Mouse (Mus musculus) B cell, adult (primary cell): ENCODE data around the gene Gm26965. TPM values are rescaled to one million over a fixed set of nuclear protein-coding genes. Genes with fewer than 3 reads are reported as not detected.

Experiments
- total RNA-seq: library from RNA; stranded (reverse); gene quantifications from 4 replicates; pipeline ENCODE4 v1.2.4, GENCODE M21; 2023; ENCODE audit not compliant: inconsistent age

Gm26965 gene
- 0.78 to 1.1 TPM in 2 of 4 replicates, not detected in the others for total RNA-seq

DNA sequence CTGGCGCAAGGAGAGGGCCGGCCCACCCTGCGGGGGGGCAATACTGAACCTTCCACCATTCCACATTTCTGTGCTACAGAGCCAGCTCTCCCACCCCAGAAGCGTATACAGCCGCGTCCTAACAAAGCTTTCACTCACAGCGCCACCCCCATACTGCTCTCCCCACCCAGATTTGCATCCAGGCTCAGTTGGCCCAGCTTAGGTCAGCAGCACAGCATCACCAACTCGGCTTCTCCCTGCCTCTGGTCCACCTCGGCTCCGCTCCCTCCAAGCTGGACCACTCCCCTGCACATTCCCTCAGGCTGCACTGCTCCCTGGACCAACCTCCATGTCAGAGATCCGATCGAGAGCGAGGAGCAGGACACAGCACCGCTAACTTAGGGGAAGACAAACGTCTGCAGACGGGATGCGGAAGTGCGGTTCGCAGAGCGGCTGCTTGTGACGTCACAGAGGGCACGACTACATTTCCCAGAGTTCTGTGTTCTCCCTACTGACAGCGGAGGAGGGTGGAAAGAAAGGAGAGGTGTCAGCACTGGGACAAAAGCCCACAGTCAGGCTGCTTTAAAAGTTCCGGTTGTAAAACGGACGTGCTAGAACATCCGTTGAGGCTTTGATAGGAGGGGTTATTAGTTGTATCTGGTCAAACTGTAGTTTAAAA, at the start of gene Gm26965, which contains the start of gene Zfp87:
Gene Gm26965 (minus strand): TSS at position 399 of the 658 bp plus-strand sequence.
Gene Zfp87 (minus strand): TSS at position 425 of the 658 bp plus-strand sequence.

DNA sequence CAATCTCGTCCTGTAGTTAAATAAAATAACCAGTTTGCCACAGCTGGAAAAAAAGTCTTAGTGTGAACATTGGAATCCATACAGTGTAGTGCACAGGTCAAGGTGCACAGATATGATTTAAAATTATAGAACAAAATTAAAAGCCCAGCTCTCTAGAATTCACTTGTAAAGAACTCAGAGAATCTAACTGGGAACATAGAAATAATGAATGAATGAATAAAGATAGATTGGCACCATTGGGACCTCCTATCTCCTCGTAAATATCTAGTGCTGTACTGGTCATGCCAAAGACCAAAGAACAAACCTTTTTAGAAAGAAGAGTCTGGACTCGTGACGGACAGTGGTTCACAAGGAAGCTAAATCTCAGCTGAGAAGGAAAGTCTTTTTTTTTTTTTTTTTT, 27.8 kb upstream of the Gm26965 start, which contains the start of gene Zfp748:
Gene Zfp748 (minus strand): TSS at position 101 of the 400 bp plus-strand sequence.

DNA sequence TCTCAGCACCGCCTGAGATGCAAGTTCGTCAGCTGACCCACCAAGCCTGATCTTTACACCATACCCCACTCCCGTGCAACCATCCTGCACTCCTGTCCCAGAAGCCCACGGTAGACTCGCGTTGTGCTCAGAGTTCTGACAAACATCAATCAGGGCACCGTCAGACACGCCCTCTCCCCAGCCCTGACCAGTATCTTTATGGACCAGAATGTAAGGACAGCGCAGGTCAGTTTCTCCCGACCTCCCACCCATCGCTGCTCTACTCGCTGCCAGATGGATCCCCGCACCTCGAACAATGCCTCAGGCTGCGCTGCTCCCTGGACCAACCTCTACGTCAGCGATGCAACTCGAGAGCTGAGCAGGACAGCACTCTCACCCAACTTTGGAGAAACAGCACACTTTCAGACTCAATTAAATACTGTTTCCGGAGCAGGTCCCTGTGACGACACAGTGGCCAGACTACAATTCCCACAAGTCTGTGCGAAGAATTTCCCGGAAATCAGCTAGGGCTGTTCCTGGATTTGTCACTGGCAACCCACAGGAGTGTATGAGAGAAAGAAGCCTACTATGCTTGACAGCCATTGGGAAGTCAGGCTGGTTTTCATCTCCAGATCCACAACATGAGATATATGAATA, 25.7 kb downstream of the Gm26965 start, which contains the start of gene Zfp58:
Gene Zfp58 (minus strand): TSS at position 472 of the 636 bp plus-strand sequence.

GRCm38 (mm10) chr13:67483625-67484423, 42.1 kb downstream of the Gm26965 start, which contains the start of gene Zfp874b:
Zfp874b (minus strand) TSS chr13:67484258.

GRCm38 (mm10) chr13:67451172-67452020, 74.6 kb downstream of the Gm26965 start, which contains the start of gene Zfp874a:
Zfp874a (minus strand) TSS chr13:67451624.

Other genes starting within 250 kb of the Gm26965 start
- 2.3 to 3.8 TPM (median 2.9 TPM) in 4 replicates for gene Zfp458, start 247.7 kb downstream of the Gm26965 start, total RNA-seq
- gene Zfp457, start 219.7 kb downstream of the Gm26965 start, total RNA-seq: 2.0 to 3.5 TPM (median 2.8 TPM) in 4 replicates
- 11.3 to 16.0 TPM (median 13.5 TPM) in 4 replicates for gene Zfp595, start 193.6 kb downstream of the Gm26965 start, total RNA-seq
- 2.5 to 6.7 TPM (median 6.6 TPM) in 3 of 4 replicates, not detected in the other for gene Gm28044, start 165.6 kb downstream of the Gm26965 start, total RNA-seq
- 7.8 to 9.4 TPM (median 7.9 TPM) in 4 replicates for gene Zfp953, start 165.5 kb downstream of the Gm26965 start, total RNA-seq
- gene Gm28041, start 150.4 kb downstream of the Gm26965 start, total RNA-seq: 2.2 to 4.9 TPM (median 4.1 TPM) in 4 replicates
- 7.2 to 10.0 TPM (median 9.6 TPM) in 4 replicates for gene Zfp456, start 150.3 kb downstream of the Gm26965 start, total RNA-seq
- 12.8 to 16.8 TPM (median 14.1 TPM) in 4 replicates for gene Zfp429, start 126.3 kb downstream of the Gm26965 start, total RNA-seq
- 1.7 to 2.6 TPM (median 2.5 TPM) in 4 replicates for gene Zfp459, start 104.7 kb downstream of the Gm26965 start, total RNA-seq
- gene Zfp874a, start 74.5 kb downstream of the Gm26965 start, total RNA-seq: 5.8 to 9.0 TPM (median 7.8 TPM) in 4 replicates
- gene Zfp874b, start 41.9 kb downstream of the Gm26965 start, total RNA-seq: 7.0 to 17.0 TPM (median 10.2 TPM) in 4 replicates
- gene Zfp58, start 25.6 kb downstream of the Gm26965 start, total RNA-seq: 9.4 to 11.2 TPM (median 10.4 TPM) in 4 replicates
- 20.7 to 26.4 TPM (median 23.8 TPM) in 4 replicates for gene Zfp87, start within 50 bp of the Gm26965 start, total RNA-seq
- gene Zfp748, start 27.7 kb upstream of the Gm26965 start, total RNA-seq: 8.5 to 9.6 TPM (median 8.9 TPM) in 4 replicates
- 16.4 to 18.3 TPM (median 17.3 TPM) in 4 replicates for gene Zfp729b, start 83.6 kb upstream of the Gm26965 start, total RNA-seq
- gene Gm49345, start 111.6 kb upstream of the Gm26965 start, total RNA-seq: 1.3 to 3.0 TPM (median 2.0 TPM) in 3 of 4 replicates, not detected in the other
- gene Zfp729a, start 111.6 kb upstream of the Gm26965 start, total RNA-seq: 12.9 to 21.6 TPM (median 16.5 TPM) in 4 replicates
- 10.1 to 14.1 TPM (median 12.8 TPM) in 4 replicates for gene Zfp738, start 160.9 kb upstream of the Gm26965 start, total RNA-seq
- gene Zfp65, start 203.0 kb upstream of the Gm26965 start, total RNA-seq: 13.1 to 14.2 TPM (median 13.6 TPM) in 4 replicates
- 3.8 to 9.3 TPM (median 5.0 TPM) in 4 replicates for gene Zfp85, start 229.1 kb upstream of the Gm26965 start, total RNA-seq